7 mouse cellular contexts compared by ENCODE assay signal in the genomic region with DNA sequence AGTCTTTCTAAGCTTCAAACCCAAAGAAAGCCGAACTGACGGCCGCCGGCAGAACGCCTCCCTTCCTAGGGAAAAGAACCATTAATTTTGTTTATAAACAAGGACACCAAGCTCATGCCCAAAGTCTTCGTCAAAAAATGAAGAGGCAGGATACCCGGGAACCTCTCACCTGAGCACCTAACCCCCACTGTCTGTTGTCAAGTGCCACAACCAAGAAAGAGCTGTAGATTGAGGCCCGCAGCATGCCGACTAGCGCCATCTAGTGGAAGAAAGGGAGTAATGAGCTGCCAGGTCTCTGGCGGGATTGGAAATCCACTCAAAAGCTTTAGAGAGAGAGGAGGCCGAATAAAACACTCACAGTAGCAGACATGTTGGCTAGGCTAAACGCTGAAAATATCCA.
DNase-seq lines count a peak whose midpoint lies in the region.

No protein-coding gene starts in this region.

- DNase-seq in ovary, postnatal 14 days (ENCODE audit: low spot score): peak; percentile 35
- no peak for DNase-seq in ovary, adult 18-20 months (ENCODE audit: low spot score)
- DNase-seq in adrenal gland, adult 2 months: peak; percentile 43
- peak; percentile 74 for DNase-seq in embryo, embryonic 11 days
- peak; percentile 65 for DNase-seq in kidney, adult 9 months
- DNase-seq in lung, postnatal 10 days: peak; percentile 64
- DNase-seq in spleen, adult 18-20 months: peak; percentile 19 to 40
